Mouse (Mus musculus) heart, postnatal 25 days (tissue): ENCODE data around the gene Arsg. TPM values are rescaled to one million over a fixed set of nuclear protein-coding genes. Genes with fewer than 3 reads are reported as not detected.
"Not testable (repeated sequence)": the region's sequence is repeated elsewhere in the genome, so short reads cannot be mapped to it uniquely, and the experiment has no call there.

Experiments
- DNase-seq: peaks from one replicate; pipeline ENCODE4 v3.0.0; 2022; ENCODE audit warnings: low spot score
- intact Hi-C: fragments of 180-260 bp; cut with DNase I; formaldehyde crosslinking; loops from one replicate; pipeline ENCODE4 v1.15.1; 2025
- total RNA-seq, 2 experiments: library from RNA; stranded (reverse); gene quantifications; 2 replicates each; pipeline ENCODE4 v1.2.3; 2021

Gene Arsg
- total RNA-seq, 2 experiments from 2014 or later: 1.3 to 1.9 TPM

DNA sequence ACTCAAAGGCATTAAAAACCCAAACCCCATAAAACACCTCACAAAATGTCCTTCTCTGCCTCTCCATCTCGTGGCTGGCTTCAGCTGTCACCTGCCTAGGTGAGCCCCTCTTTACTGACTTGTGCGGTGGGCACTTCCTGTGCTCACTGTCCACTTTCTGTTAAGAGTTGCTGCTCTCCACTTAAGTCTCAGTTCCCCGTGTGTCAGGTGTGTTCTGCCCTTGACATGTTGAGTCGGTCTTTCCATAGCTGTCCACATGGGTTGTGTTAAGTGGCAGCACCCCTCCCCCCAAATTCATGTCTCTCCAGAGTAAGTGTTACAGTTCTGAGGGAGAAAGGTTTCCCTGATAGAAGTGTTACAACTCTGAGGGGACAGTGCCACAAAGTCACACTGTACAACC lies 18.7 kb downstream of the Arsg start:
- no peak for DNase-seq
- intact Hi-C loops: no loop called here

DNA sequence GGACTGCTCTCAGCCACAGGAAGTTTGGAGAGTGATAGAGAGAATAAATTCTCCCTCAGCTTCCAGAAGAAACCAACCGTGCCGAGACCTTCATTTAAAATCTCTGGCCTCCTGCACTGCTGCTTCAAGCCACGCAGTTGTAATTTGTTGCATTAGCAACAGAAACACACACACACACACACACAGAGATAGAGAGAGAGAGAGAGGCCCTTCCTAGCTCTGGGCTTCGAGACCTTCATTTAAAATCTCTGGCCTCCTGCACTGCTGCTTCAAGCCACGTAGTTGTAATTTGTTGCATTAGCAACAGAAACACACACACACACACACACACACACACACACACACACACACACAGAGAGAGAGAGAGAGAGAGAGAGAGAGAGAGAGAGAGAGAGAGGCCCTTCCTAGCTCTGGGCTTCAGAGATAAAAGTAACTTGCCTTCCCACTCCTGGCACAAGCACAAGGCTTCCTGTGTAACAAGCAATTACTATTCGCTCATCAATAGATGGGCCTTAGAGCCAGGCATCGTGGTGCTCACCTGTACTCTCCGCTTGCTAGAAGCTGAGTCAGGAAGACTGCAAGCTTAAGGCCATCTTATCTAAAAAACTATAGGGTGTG lies 19.8 kb downstream of the Arsg start:
- intact Hi-C loops, DNase-seq: not testable (repeated sequence)

DNA sequence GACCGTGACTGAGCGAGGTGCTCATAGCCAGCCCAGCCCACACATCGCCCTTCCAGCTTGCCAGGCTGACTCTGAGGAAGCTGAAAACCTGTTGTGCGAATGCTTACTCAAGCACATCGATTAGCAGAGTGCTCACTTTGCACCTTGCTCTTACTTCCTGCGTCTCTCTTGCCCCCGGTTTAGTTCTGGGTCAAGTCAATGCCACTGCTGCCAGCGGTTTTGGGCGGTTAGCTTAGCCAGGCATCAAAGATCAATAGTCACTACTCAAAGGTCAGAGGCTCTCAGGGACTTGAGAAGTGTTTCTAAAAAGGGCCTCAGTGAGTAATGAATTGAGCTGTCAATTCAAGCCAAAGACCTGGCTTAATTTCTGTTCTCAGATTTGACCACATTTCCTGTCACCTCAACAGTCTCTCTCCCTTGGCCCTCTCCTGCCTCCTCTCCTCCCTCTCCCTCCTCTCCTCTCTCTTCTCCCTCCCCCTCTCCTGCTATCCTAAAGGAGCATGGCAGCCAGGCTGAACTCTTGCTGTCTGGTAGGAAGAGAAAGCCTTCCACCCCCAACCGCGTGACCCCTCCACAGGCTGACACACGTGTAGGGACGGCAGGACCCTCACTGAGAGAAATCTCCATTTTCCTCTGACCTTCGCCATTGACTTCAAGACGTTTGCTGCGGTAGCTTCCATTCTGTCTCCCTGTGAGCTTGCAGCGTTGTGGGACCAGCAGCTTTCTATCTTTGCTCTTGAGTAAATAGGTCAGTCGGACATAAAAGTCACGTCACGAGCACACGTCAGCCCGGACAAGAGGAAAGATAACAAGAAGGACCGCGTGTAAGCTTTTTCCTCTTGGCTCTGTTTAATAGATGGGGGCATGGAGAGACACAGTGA lies 22.0 kb downstream of the Arsg start:
- intact Hi-C loops: no loop called here
- DNase-seq: no peak

DNA sequence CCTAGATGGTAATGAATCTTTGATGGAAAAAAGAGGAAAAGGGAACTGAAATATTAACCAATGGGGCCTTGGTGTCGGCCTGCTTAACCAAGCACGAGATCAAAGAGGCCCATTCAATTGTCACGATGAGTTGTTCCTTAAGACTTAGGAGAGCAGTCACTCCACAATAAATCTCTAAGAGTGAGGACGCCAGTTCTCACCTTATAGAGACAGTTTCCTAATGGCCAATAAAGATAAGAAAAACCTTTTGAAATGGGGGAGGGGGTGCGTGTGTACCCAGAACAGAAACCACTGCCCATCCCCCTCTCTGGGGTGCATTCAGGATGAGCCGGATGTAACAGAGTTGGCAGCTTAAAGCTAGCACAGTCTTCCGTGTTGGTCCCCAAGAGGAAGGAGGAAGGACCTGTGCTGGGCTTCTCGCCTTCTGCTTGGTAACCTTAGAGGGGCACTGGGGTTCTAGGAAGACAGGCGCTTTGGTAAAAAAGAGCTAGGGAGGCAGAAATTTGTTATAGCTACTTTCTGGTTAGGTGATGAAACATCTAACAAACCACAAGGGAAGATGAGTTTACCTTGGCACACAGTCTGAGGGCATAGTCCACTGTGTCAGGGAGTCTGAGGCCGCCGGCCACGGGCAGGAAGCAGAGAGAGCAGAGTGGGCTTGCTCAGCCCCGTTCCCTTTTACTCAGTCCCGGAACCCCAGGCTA lies 22.7 kb downstream of the Arsg start:
- no peak for DNase-seq
- intact Hi-C loops: no loop called here

DNA sequence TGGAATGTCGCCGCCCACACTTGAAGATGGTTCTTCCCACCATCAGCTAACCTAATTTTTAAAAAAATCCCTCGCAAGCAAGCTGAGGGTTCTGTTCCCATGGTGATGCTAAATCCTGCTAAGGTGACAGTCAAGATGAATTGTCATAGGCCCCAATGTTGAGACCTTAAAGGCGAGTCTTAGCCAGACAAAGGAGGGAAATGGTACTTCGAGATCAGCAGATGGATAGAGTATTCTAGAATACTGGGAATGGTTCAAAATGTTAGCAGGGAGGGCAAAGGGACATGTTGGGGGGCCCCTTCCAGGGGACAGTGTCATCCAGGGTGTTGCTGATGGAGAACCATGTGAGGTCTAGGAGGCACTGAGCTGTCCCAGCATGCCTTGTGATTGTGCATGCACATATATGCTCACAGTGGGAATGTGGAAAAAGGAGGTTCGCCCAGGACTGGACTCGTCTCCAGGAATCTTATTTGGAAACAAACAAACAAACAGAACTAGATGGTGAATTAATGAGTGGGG lies 23.4 kb downstream of the Arsg start:
- no peak for DNase-seq
- intact Hi-C loops: no loop called here

DNA sequence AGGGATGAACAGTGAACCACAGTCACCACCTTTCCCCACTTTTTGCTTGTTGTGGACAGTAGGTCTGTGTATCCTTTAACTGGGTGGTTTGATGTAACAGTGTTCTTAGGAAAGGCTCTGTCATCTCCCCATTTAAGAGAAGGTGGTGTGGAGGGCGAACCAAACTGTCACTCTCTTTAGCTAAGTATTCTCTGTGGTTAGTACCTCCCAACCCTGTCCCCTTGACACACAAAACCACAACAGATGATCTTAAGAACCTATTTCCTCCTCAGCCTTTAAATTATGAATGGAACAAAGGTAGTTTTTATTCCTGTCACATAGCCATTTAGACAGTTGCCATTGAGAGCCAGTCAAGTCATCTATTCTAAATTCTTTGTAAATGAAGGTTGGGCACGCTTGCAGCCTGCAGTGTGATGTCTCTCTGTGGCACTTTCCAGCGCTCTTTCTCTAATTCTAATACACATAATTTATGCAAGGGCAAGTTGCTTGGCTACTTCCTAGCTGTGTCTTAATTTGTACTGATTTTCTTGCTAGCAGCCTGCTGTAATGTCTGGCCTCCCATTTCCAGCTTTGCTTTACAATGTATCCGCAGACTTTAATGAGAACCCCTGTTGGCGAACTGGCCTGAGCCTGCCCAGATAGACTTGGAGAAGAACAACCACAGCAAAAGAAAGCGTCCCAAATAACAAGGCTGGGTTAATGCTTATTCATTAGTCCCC lies 24.0 kb downstream of the Arsg start:
- DNase-seq: no peak
- intact Hi-C loops: no loop called here

DNA sequence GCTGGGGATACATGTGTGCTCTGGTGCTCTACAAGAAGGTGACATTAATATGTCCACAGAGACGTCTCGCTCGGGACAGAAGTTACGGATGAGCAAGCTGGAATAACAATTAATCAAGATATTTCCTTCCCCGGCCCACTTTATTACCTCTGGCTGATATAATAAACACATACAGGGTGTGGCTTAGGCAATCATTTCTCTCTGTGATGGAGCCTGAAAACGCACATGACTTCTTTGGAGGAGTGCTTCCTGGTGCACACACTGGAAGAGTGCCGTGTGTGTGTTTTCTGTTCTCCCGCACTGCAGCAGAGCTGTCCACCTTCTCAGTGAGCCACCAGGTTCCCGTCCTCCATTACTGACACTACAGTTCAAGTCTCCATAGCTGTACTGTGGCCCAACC lies 24.8 kb downstream of the Arsg start:
- intact Hi-C loops: loop anchor here (2.0 kb wide), 1 partner anchor 63 kb away; no protein-coding TSS in a partner anchor
- DNase-seq: no peak

DNA sequence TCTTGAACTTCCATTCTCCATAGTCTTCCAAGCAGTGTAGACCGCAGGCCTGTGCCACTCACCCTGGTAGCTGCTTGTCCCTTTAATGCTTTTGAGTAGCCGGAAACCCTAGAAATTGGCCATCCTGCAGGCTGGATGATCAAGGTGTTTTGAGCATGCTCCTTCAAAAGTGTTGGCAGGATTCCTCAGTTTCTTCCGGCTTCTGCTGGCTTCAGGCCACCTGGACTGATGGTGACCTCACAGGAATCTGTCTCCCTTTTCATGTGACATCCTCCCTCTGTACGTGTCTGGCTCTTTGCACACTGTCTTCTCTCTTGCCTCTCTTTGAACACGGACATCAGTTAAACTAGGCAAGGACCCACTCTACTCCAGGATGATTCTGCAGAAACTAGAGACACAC lies 27.0 kb downstream of the Arsg start:
- intact Hi-C loops: no loop called here
- DNase-seq: no peak

DNA sequence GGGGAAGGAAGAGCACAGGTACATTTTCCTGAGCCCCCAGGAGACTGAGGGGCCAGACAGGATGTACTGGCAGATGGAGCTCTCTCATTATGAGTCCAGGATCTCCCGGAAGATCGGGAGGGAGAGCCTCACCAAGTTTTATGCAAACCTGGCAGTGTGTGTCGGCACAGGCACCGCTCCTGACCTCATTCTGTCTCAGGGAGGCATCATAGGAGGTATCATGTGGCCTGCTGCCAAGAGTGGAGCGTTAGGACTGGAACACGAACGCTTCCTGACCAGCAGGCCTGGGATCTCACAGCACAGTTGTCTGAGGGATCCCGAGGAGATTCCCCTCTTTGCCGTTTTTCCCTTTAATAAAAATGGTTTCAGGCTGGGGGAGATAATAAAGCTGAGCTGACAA lies 31.8 kb downstream of the Arsg start:
- no peak for DNase-seq

DNA sequence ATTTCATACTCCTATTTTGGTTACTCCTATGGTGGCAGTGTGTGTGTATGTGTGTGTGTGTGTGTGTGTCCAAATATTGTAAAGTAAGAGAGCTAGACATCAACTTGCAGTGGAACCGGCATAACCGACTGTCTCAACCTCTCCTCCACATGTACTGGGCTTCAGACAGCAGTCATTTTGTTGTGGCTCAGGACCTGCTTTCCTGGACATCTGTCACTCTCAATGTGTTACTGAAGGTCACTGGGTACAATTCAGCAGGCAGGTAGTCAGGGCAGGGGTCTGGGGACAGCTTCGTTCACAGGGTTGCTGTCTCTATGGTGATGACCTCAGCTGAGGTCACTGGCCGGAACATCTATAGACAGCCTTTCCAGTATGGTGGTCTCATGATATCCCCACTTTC lies 32.6 kb downstream of the Arsg start:
- no peak for DNase-seq
- intact Hi-C loops: no loop called here

More for the DNA sequence above, 31.8 kb downstream of the Arsg start:
- intact Hi-C loops: no loop called here

DNA sequence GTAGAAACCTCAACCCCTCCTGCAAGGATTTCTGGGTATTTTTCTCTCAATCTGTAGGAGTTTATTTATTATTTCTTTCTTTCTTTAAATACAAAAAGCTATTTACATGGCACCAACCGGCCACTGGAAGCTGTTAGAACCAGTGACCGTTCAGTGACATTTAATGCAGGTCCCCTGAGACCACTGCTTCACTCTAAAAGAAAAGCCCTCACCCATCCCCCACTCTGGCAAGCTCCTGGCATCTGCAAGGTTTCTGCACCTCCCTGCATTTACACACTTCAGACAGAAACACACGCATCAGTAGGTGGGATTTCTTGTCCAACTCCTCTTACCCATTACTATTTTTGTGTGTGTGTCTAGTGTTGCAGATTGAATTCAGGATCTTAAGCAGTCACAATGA lies 33.9 kb downstream of the Arsg start:
- DNase-seq: no peak
- intact Hi-C loops: no loop called here

DNA sequence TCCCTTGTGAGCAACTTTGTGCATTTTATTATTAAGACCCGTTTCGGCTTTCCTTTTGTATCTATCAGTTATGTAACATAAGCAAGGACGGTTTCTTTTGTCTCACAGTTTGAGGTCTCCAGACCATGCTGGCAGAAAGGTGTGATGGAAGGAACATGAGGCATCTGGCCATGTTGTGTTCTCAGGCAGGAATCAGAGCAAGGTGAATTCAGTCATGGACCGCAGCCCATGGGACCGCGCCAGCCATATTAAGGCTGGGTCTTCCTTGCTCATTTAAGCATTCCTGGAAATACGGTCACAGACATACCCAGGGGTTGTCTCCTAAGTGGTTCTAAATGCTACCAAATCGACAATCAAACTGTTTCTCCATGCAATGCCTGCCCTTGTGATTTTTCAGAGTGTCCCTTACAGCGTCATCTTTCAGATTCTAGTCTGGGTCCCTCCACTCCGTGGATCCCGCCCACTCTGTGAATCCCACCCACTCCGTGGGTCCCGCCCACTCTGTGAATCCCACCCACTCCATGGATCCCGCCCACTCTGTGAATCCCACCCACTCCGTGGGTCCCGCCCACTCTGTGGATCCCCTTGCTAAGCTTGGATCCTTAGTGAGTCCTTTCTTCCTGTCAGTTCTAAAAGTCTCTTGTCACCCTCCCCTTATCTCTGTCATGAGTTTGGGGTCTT lies 40.0 kb downstream of the Arsg start:
- intact Hi-C loops: no loop called here
- no peak for DNase-seq

DNA sequence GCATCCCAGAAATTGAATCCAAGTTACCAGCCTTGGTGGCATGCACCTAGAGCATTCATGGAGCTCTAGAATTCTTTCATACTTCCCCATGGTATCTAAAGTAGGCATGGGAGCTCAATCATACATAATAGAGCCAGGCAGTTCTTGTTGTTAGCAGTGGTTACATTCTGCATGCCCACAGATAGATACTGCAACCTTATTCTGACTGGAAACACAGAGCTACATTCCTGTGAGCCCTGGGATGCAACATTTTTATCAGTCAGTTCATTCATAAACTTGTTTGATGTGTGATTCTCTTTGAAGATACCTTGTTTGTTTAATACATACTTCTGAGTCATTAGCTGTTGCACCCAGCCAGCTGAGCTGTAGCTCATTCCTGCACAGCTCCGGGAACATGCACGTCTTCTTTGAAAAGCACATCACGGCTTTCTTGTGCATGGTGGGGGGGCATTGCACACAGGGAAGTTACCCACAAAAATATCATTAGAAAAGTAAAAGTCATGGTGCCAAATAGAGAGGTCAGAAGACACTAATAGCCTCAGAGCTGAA lies 41.0 kb downstream of the Arsg start:
- intact Hi-C loops: no loop called here

DNA sequence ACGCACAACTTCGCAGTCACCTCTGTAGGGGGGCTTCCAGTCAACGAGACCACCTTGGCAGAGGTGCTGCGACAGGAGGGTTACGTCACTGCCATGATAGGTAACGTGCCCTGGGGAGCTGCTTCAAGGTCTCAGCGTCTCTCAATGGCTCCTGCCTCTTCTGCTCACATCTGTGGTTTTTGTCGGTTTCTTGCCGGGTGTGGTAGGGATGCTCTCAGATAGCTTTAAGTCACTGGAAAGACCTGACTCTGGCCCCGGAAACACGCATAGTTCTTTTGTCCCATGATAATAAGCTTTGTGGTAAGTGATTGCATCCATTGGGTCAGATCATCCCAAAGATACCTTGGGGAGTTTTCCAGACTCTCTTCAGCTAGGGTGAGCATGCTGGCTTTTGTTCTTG lies 44.2 kb downstream of the Arsg start:
- DNase-seq: no peak

More for the DNA sequence above, 41.0 kb downstream of the Arsg start:
- no peak for DNase-seq

DNA sequence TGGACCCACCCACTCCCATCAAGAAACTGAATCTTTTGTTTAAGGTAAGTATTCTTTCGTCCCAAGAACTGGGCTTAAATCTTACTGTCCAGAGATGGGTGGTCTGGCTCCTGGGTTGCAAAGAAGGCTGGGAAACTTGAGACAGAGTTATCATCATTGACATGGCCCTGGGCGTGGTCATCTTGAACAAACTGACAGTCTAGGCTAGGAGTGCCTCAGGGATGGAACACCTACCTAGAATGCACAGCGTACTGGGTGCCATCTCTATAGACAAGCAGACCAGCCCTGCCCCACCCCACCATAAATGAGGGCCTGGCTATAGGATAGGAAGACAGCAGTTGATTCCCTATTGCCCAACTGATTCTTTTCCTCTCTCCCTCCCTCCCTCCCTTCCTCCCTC lies 44.6 kb downstream of the Arsg start:
- intact Hi-C loops: no loop called here
- DNase-seq: no peak

More for the DNA sequence above, 44.2 kb downstream of the Arsg start:
- intact Hi-C loops: no loop called here

DNA sequence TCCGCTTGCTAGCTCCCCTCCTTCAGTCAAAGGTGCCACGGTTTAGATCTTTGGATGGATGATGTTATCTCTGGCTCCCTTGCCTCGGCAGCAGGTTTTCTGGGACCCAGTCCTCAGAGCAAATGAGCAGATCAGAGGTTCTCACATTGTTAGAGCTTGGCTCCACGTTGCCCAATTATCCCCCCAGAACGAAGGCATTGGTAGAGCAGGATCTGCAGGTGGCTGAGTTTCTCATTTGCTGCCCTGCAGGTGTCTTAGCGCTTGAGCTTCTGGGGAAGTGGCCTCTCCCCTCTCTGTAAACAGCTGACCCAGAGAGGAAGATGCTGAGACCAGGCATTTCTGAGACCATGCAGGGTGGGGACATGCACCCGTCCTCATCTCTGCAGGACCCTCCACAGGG lies 47.8 kb downstream of the Arsg start:
- no peak for DNase-seq
- intact Hi-C loops: no loop called here

DNA sequence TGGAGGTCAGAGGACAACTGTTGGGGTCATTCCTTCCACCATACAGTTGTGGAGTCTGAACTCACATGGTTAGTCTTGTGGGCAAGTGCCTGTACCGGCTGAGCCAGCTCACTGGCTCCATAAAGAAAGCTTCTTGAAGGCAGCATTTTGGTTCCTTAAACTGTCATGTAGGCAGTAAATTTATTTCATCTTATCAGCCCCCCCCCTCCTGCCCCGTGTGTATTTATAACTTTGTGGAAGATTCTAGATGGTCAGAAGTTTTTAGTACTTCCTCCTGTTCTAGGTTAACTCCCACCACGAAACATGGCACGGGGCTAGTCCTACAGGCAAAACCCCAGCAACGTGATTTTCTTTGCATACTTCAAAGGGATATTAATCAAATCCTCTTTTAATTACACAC lies 51.7 kb downstream of the Arsg start:
- no peak for DNase-seq
- intact Hi-C loops: no loop called here

DNA sequence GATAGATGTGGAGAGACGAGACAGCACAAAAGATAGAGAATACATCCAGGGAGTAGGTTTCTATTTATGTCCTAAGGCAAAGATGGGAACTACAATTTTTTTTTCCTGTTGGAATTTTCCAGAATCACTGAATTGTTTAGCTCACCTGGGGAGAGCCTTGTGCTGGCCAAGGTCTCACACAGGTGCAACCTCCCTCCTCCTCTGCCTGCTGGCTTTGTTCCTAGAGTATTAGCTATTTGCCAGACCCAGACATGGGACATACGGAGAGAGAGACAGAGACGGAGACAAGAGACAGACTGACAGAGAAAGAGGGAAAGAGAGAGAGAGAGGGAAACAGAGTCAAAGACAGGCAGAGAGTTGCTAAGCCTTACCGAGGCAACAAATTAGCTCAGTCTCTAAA lies 52.4 kb downstream of the Arsg start:
- no peak for DNase-seq
- intact Hi-C loops: no loop called here

DNA sequence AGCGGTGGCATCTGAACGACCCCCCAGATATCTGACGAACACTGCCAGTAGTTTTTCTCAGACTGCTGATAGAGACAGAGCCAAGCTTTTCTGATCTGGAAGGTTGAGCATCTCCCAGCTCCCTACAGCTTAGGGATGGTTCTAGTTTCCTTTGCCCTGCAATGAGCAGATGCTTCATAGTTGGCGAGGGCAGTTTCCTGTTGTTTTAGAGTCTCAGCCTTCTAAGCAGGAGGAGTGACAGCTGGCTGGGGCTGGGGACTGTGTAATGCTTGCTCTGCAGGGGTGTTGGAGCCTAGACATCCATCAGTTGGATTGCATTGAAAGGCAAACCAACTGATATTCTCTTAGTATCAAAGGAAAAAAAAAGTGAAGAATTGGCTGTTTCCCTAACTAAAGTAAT lies 56.9 kb downstream of the Arsg start:
- intact Hi-C loops: no loop called here
- DNase-seq: no peak
